Mouse (Mus musculus) B cell, adult (primary cell): ENCODE measurements around the gene Sema4a. TPM values are rescaled to one million over a fixed set of nuclear protein-coding genes. Genes with fewer than 3 reads are reported as not detected.

Experiments
- total RNA-seq: library from RNA; stranded (reverse); gene quantifications from 4 replicates; pipeline ENCODE4 v1.2.4, GENCODE M21; 2023; ENCODE audit not compliant: inconsistent age

Sema4a gene
- 0.63 to 2.2 TPM (median 1.6 TPM) in 4 replicates for total RNA-seq

DNA sequence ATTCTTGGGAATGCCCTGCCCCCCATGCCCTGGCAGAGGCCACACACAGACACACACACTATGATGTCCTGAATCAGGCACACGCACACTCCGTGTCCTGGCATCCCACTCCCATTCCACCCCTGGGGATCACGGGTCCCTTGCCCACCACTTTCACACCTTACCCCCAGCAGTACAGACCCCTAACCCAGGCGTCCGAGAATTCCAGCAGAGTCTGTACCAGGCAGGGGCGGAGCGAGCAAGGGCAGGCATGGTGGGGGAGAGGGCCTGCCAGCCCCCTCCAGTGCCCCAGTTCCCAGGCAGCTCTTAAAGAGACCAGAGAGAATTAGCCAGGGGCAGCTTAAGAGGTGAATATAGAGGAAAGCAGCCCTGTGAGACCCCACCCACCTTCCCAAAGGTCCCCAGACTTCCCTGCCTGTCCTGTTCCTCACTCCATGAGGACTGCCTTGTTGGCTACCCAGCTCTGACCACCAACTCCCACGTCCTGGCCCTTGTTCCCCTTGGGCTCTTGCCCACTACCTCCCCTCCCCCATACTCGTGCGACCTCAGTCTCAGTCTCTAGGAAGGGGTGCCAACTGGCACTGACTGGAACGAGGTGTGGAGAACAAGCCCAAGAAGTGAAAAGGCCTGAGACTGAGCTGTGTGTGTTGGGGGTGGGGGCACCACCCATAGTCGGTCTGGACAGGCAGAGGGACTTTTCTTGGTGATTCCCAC, at the start of gene Sema4a:
TSS of gene Sema4a (minus strand) at position 200 of the 714 bp plus-strand sequence.

GRCm38 (mm10) chr3:88509692-88510420, 48.9 kb upstream of the Sema4a start, which contains the start of gene Lmna:
Lmna (minus strand) TSS chr3:88509956.

DNA sequence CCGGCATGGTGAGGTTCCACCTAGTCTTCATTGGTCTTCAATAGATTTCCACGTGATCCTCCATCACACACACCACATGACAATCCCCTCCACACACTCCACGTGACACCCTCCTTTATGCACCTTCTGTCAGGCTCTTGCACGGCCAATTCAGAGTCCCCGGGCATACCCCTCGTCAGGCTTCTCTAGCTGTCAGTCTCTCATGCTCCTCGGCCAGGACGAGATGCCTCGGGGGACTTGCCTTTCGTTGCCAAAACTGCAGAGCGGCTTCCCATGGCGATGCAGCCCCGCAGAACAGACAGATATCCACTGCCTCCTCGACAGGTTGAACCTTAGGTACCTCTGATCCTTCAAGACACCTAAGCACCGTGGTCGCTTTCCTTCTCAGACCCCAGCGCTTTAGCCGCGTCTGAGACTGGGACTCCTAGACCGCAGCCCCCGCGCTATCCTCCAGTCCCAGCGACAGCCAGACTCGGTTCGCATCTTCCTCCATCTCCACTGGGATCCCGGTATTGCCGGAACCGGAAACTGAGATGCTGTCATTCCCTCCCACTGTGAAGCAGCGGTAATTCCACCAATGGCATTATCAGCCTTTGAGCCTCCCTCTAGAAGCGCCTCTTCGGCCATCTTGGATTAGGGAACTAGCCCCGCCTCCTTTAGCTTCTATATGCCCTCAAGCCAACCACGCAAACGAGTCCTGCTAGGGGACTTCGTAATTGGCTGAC, 36.2 kb downstream of the Sema4a start, which contains the start of gene Slc25a44:
TSS of gene Slc25a44 (minus strand) at position 535 of the 725 bp plus-strand sequence.

DNA sequence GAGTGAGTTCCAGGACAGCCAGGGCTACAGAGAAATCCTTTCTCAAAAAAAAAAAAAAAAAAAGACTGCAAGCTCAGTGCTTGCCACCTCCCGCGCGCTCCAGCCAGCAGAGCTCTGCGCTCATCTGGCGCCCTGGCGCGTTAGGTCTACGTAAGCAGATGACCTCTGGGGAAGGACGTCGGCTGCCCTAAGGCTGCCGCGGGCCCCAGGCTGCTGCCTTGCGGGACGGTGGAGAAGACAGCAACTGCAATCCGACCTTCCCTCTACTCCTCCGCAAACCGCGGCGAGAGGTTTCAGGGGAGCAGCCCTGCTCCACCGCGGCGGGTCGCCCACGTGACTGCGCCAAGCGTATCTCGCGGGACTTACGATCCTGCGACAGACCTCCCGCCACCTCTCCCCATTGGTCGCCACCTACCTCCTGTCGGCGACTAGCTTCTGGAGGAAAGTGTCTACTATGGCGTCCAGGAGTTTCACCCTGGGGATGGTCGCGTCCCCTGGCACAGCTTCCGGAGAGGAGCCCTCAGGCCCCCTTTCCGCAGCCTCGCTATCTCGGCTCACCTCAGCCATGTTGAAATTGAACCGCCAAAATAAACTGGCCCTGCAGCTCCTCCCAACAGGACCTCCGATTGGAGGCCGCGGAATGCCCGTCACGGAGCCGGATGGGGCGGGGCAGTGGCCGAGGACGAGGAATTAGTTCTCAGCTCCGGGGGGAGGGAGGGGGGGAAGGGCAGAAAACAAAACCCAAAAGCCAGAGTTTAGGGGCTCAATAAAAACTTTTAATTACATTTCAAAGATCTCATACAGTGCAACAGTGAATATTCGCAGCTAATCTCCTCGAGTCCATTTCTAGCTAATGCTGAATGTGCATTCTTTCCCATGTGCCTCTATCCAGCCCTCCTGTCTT, 51.0 kb downstream of the Sema4a start, which contains the start of gene Pmf1:
TSS of gene Pmf1 (minus strand) at position 591 of the 904 bp plus-strand sequence.

Other genes with a start within 250 kb of the Sema4a start
- not detected in 4 replicates for gene Rhbg, start 206.5 kb downstream of the Sema4a start, total RNA-seq
- gene Gm38392, start 174.0 kb downstream of the Sema4a start, total RNA-seq: not detected in 4 replicates
- gene Tsacc, start 164.2 kb downstream of the Sema4a start, total RNA-seq: 4.6 to 7.6 TPM (median 6.0 TPM) in 4 replicates
- 150 to 201 TPM (median 177 TPM) in 4 replicates for gene Cct3, start 164.1 kb downstream of the Sema4a start, total RNA-seq
- gene Glmp, start 136.2 kb downstream of the Sema4a start, total RNA-seq: 123 to 146 TPM (median 145 TPM) in 4 replicates
- 0.66 to 1.9 TPM (median 1.2 TPM) in 4 replicates for gene Tmem79, start 125.0 kb downstream of the Sema4a start, total RNA-seq
- 104 to 116 TPM (median 111 TPM) in 4 replicates for gene Smg5, start 124.9 kb downstream of the Sema4a start, total RNA-seq
- gene Paqr6, start 96.6 kb downstream of the Sema4a start, total RNA-seq: 1.6 to 3.6 TPM (median 1.6 TPM) in 3 of 4 replicates, not detected in the other
- not detected in 4 replicates for gene Bglap3, start 88.4 kb downstream of the Sema4a start, total RNA-seq
- not detected in 4 replicates for gene Bglap2, start 82.5 kb downstream of the Sema4a start, total RNA-seq
- not detected in 4 replicates for gene Bglap, start 76.7 kb downstream of the Sema4a start, total RNA-seq
- gene Pmf1, start 50.9 kb downstream of the Sema4a start, total RNA-seq: 56.7 to 66.9 TPM (median 64.0 TPM) in 4 replicates
- gene Slc25a44, start 36.0 kb downstream of the Sema4a start, total RNA-seq: 18.6 to 22.0 TPM (median 19.8 TPM) in 4 replicates
- 18.4 to 22.9 TPM (median 21.7 TPM) in 4 replicates for gene Lmna, start 48.8 kb upstream of the Sema4a start, total RNA-seq
- 1.1 to 1.6 TPM (median 1.4 TPM) in 4 replicates for gene Mex3a, start 71.2 kb upstream of the Sema4a start, total RNA-seq
- 0.70 to 1.9 TPM (median 0.86 TPM) in 4 replicates for gene Rab25, start 87.1 kb upstream of the Sema4a start, total RNA-seq
- 99.1 to 111 TPM (median 105 TPM) in 4 replicates for gene Lamtor2, start 91.9 kb upstream of the Sema4a start, total RNA-seq
- gene Ubqln4, start 92.6 kb upstream of the Sema4a start, total RNA-seq: 42.9 to 49.4 TPM (median 47.2 TPM) in 4 replicates
- gene Ssr2, start 114.7 kb upstream of the Sema4a start, total RNA-seq: 60.6 to 67.5 TPM (median 65.5 TPM) in 4 replicates
- gene Arhgef2, start 144.8 kb upstream of the Sema4a start, total RNA-seq: 231 to 252 TPM (median 239 TPM) in 4 replicates
- gene Rxfp4, start 192.0 kb upstream of the Sema4a start, total RNA-seq: not detected in 4 replicates
- 105 to 118 TPM (median 110 TPM) in 4 replicates for gene Khdc4, start 224.6 kb upstream of the Sema4a start, total RNA-seq